Mouse (Mus musculus) lung, postnatal 0 days (tissue): ENCODE measurements around the gene Mgat5.

ENCODE experiments used
- CTCF ChIP-seq: IDR thresholded peaks from 2 replicates; pipeline ENCODE4 v1.5.1; 2016; ENCODE audit warnings: antibody characterized with exemption, mild to moderate bottlenecking
- EP300 ChIP-seq: IDR thresholded peaks from 2 replicates; pipeline ENCODE4 v1.6.1; 2016; ENCODE audit warnings: antibody characterized with exemption, mild to moderate bottlenecking, control low read depth

- TF ChIP-seq EP300, result no peak
- no peak for TF ChIP-seq CTCF
Measured at GRCm38 (mm10) chr1:127273363-127273762, 68.5 kb downstream of the Mgat5 start.
